In genomic region chr15:85858980-85859489, GRCm38 (mm10) we compare ENCODE assay signal across 9 mouse cellular contexts. TPM values are rescaled to one million over a fixed set of nuclear protein-coding genes. Genes with fewer than 3 reads are reported as not detected.
DNase-seq lines count a peak whose midpoint lies in the region; ATAC-seq and TF ChIP-seq lines count a peak whose summit lies in the region.
"Had no signal": no experiment of that assay in that cellular context is flagged by ENCODE, and none has a peak within 500 bp of the region (broad histone marks: within the 10 kb centered on the region; RNA-seq: fewer than 3 reads in every experiment).

No protein-coding gene starts in this region.

- TF ChIP-seq RAD21 in CH12.LX (IDR thresholded peaks at IDR 0.05; ENCODE audit: low read depth, low read length), result no peak

- in situ Hi-C loops in CH12.LX (cut with MboI; ENCODE audit: low pct_ligation_motif_present, low pct_unique_long_range_greater_than_20kb, low sequenced_read_pairs), result no loop called here

- 17% methylated on average over 15 of the region's 15 CpGs for WGBS in heart, embryonic 10.5 days
- WGBS in limb, embryonic 11.5 days, result 11% methylated on average over 15 of the region's 15 CpGs
- 9% methylated on average over 15 of the region's 15 CpGs for WGBS in neural tube, embryonic 13.5 days

- H3K4me3 ChIP-seq in heart, embryonic 10.5 days, result peak overlapping the region; percentile 89
- H3K4me3 ChIP-seq in CH12.LX (replicated peaks in 1 of 3; ENCODE audit: low read depth in 2 of 3, low read length in 2 of 3, poor library complexity in 1 of 3), result peak overlapping the region; percentile 80 to 86 (median 84)
- H3K4me3 ChIP-seq in erythroblast, embryonic 14.5 days (replicated peaks), result peak overlapping the region; percentile 92
- H3K4me3 ChIP-seq in limb, embryonic 11.5 days (ENCODE audit: low read depth, low read length), result peak overlapping the region; percentile 74
- peak overlapping the region; percentile 55 for H3K4me3 ChIP-seq in neural tube, embryonic 13.5 days

- TF ChIP-seq POLR2A in CH12.LX (IDR thresholded peaks at IDR 0.05; ENCODE audit: low read depth, low read length), result no peak

- TF ChIP-seq EP300 in CH12.LX (IDR thresholded peaks at IDR 0.05; ENCODE audit: low read length), result no peak

- no peak for DNase-seq in heart, embryonic 10.5 days (ENCODE audit: low spot score)
- no peak for DNase-seq in heart, adult 11 months
- no peak for DNase-seq in CH12.LX (ENCODE audit: extremely low read depth)
- DNase-seq in limb, embryonic 11.5 days (ENCODE audit: low spot score), result no peak
- DNase-seq in cerebellum, adult 8-10 months, result no peak
- no peak for DNase-seq in thymus, postnatal 25 days

- peaks cover 24% of the 10 kb centered on the region for H3K36me3 ChIP-seq in heart, embryonic 10.5 days
- H3K36me3 ChIP-seq in CH12.LX (replicated peaks in 1 of 2; ENCODE audit: control insufficient read depth in 1 of 2, insufficient read depth in 1 of 2, low read length in 1 of 2), result peaks cover 22 to 45% of the 10 kb centered on the region in 2 experiments
- H3K36me3 ChIP-seq in erythroblast, embryonic 14.5 days (ENCODE audit: control insufficient read depth), result peaks cover 36% of the 10 kb centered on the region
- H3K36me3 ChIP-seq in limb, embryonic 11.5 days (ENCODE audit: control insufficient read depth, insufficient read depth, low read length), result peaks cover 14% of the 10 kb centered on the region
- H3K36me3 ChIP-seq in neural tube, embryonic 13.5 days, result peaks cover 13% of the 10 kb centered on the region; the same call in 1 of the 2 replicates

- peaks cover 30% of the 10 kb centered on the region for H3K79me2 ChIP-seq in CH12.LX (replicated peaks; ENCODE audit: control insufficient read depth, extremely low read depth, insufficient read depth, poor library complexity, severe bottlenecking)

- H3K27ac ChIP-seq in heart, embryonic 10.5 days, result peak overlapping the region; percentile 93
- H3K27ac ChIP-seq in CH12.LX (ENCODE audit: insufficient read depth, low read depth), result no peak overlapping the region
- no peak overlapping the region; the same call in 1 of the 2 replicates for H3K27ac ChIP-seq in limb, embryonic 11.5 days (replicated peaks; ENCODE audit: low read depth, low read length)
- H3K27ac ChIP-seq in neural tube, embryonic 13.5 days (replicated peaks), result peak overlapping the region; percentile 87

- peak overlapping the region; percentile 48 for H3K4me2 ChIP-seq in CH12.LX (ENCODE audit: insufficient read depth, low read depth, poor library complexity, severe bottlenecking)
- H3K4me2 ChIP-seq in limb, embryonic 11.5 days (ENCODE audit: low read depth, severe bottlenecking), result peak overlapping the region; percentile 87
- peak overlapping the region; percentile 89 for H3K4me2 ChIP-seq in neural tube, embryonic 13.5 days

- no peak for TF ChIP-seq CTCF in CH12.LX (conservative IDR thresholded peaks at IDR 0.05 in 1 of 2, IDR thresholded peaks at IDR 0.05 in 1 of 2; ENCODE audit: low read depth in 2 of 2, low read length in 2 of 2)

- peak overlapping the region; percentile 76 for H3K9ac ChIP-seq in CH12.LX (ENCODE audit: insufficient read depth, low read depth)
- H3K9ac ChIP-seq in limb, embryonic 11.5 days (ENCODE audit: low read length), result peak overlapping the region; percentile 75
- peak overlapping the region; percentile 82 for H3K9ac ChIP-seq in neural tube, embryonic 13.5 days

- dilution Hi-C loops in CH12.LX (cut with MboI; ENCODE audit: extremely low pct_ligation_motif_present, extremely low pct_unique_long_range_greater_than_20kb, low sequenced_read_pairs), result no loop called here

- 0 out of 2 replicates have a peak, but pooled peaks cover 4% of the 10 kb centered on the region for H3K27me3 ChIP-seq in heart, embryonic 10.5 days (ENCODE audit: insufficient read depth, poor library complexity, severe bottlenecking)
- no peaks in the 10 kb centered on the region for H3K27me3 ChIP-seq in CH12.LX (replicated peaks)
- no peaks in the 10 kb centered on the region for H3K27me3 ChIP-seq in erythroblast, embryonic 14.5 days (ENCODE audit: control insufficient read depth)
- no peaks in the 10 kb centered on the region for H3K27me3 ChIP-seq in limb, embryonic 11.5 days (ENCODE audit: control insufficient read depth, insufficient read depth, low read length)
- H3K27me3 ChIP-seq in neural tube, embryonic 13.5 days, result no peaks in the 10 kb centered on the region

- H3K9me3 ChIP-seq in heart, embryonic 10.5 days, result no peaks in the 10 kb centered on the region
- H3K9me3 ChIP-seq in CH12.LX (replicated peaks; ENCODE audit: low read length), result no peaks in the 10 kb centered on the region
- no peaks in the 10 kb centered on the region for H3K9me3 ChIP-seq in erythroblast, embryonic 14.5 days (ENCODE audit: control insufficient read depth, low read length)
- no peaks in the 10 kb centered on the region for H3K9me3 ChIP-seq in limb, embryonic 11.5 days (ENCODE audit: control insufficient read depth, low read length)
- H3K9me3 ChIP-seq in neural tube, embryonic 13.5 days, result no peaks in the 10 kb centered on the region

- ATAC-seq in limb, embryonic 11.5 days (ENCODE audit: insufficient number of reproducible peaks, low FRiP score, low TSS enrichment, low read depth), result no peak; the same call in 1 of the 2 replicates
- peak; percentile 47 for ATAC-seq in neural tube, embryonic 13.5 days (ENCODE audit: low read depth)

- H3K4me1 ChIP-seq in heart, embryonic 10.5 days, result peaks cover 20% of the 10 kb centered on the region
- H3K4me1 ChIP-seq in CH12.LX (ENCODE audit: control insufficient read depth in 1 of 2, insufficient read depth in 2 of 2), result peaks cover 3 to 33% of the 10 kb centered on the region in 2 experiments
- H3K4me1 ChIP-seq in erythroblast, embryonic 14.5 days (ENCODE audit: control insufficient read depth), result peaks cover 35% of the 10 kb centered on the region
- peaks cover 6% of the 10 kb centered on the region for H3K4me1 ChIP-seq in limb, embryonic 11.5 days (ENCODE audit: control insufficient read depth, insufficient read depth, low read length)
- H3K4me1 ChIP-seq in neural tube, embryonic 13.5 days (replicated peaks), result peaks cover 31% of the 10 kb centered on the region

TF ChIP-seq in CH12.LX, 34 proteins besides CTCF, POLR2A, EP300 and RAD21 (continues in another document):
- TF ChIP-seq TBP (conservative IDR thresholded peaks at IDR 0.05; ENCODE audit: low read depth, low read length), result no peak
- no peak for TF ChIP-seq USF1 (IDR thresholded peaks at IDR 0.05; ENCODE audit: low read depth, low read length)
- TF ChIP-seq MAZ (IDR thresholded peaks at IDR 0.05; ENCODE audit: low read depth, low read length), result no peak
- no peak for TF ChIP-seq MYC (IDR thresholded peaks at IDR 0.05; ENCODE audit: low read depth, low read length)
- TF ChIP-seq E2F4 (IDR thresholded peaks at IDR 0.05; ENCODE audit: insufficient replicate concordance, low read depth, low read length), result no peak
- no peak for TF ChIP-seq ELF1 (IDR thresholded peaks at IDR 0.05; ENCODE audit: low read depth, low read length)
- TF ChIP-seq HCFC1 (IDR thresholded peaks at IDR 0.05; ENCODE audit: low read depth, low read length), result no peak
- no peak for TF ChIP-seq ZKSCAN1 (IDR thresholded peaks at IDR 0.05; ENCODE audit: borderline replicate concordance, low read depth, low read length)
- TF ChIP-seq UBTF (IDR thresholded peaks at IDR 0.05; ENCODE audit: low read depth, low read length), result no peak
- no peak for TF ChIP-seq ZMIZ1 (IDR thresholded peaks at IDR 0.05; ENCODE audit: low read depth, low read length)

RNA-seq across cellular contexts. Expression of gene Gtse1, which starts 0.5 kb away (rescaled TPM):
- 40.0 and 40.6 TPM in 2 replicates for polyA plus RNA-seq in heart, embryonic 10.5 days (2016; fragmentation: Nextera tagmentation; extraction: Ambion mirVana)
- 37.4 and 40.0 TPM in 2 replicates for total RNA-seq in CH12.LX (2012; rRNA removed)
- 31.6 and 32.8 TPM in 2 replicates for total RNA-seq in CH12.LX (2014; rRNA removed)
- polyA plus RNA-seq in CH12.LX (2012; ENCODE audit: insufficient read length, low read depth), result 36.6 and 40.1 TPM in 2 replicates
- polyA plus RNA-seq in erythroblast, embryonic 14.5 days (2012), result 8.7 and 12.3 TPM in 2 replicates
- 42.7 and 45.7 TPM in 2 replicates for polyA plus RNA-seq in limb, embryonic 11.5 days (2014; fragmentation: Nextera tagmentation; extraction: Ambion mirVana)
- polyA plus RNA-seq in neural tube, embryonic 13.5 days (2015; fragmentation: Nextera tagmentation; extraction: Ambion mirVana), result 5.0 and 5.6 TPM in 2 replicates

RNA-seq across cellular contexts. Expression of gene Trmu, which starts 20.1 kb away (rescaled TPM):
- polyA plus RNA-seq in heart, embryonic 10.5 days (2016; fragmentation: Nextera tagmentation; extraction: Ambion mirVana), result 34.4 and 36.5 TPM in 2 replicates
- total RNA-seq in CH12.LX (2012; rRNA removed) (24.9 and 29.0 TPM in 2 replicates), CH12.LX (2014; rRNA removed) (20.2 and 26.4 TPM in 2 replicates)
- 26.4 and 34.7 TPM in 2 replicates for polyA plus RNA-seq in CH12.LX (2012; ENCODE audit: insufficient read length, low read depth)
- polyA plus RNA-seq in erythroblast, embryonic 14.5 days (2012), result 1.6 and 1.9 TPM in 2 replicates
- polyA plus RNA-seq in limb, embryonic 11.5 days (2014; fragmentation: Nextera tagmentation; extraction: Ambion mirVana), result 36.8 and 38.5 TPM in 2 replicates
- 43.3 and 45.8 TPM in 2 replicates for polyA plus RNA-seq in neural tube, embryonic 13.5 days (2015; fragmentation: Nextera tagmentation; extraction: Ambion mirVana)

RNA-seq across cellular contexts. Expression of gene Ttc38, which starts 26.9 kb away (rescaled TPM):
- polyA plus RNA-seq in heart, embryonic 10.5 days (2016; fragmentation: Nextera tagmentation; extraction: Ambion mirVana), result 2.6 and 3.5 TPM in 2 replicates
- total RNA-seq in CH12.LX (2012; rRNA removed) (4.2 and 5.8 TPM in 2 replicates), CH12.LX (2014; rRNA removed) (3.3 and 5.1 TPM in 2 replicates)
- 4.4 and 5.1 TPM in 2 replicates for polyA plus RNA-seq in CH12.LX (2012; ENCODE audit: insufficient read length, low read depth)
- polyA plus RNA-seq in erythroblast, embryonic 14.5 days (2012), result 0.16 and 0.30 TPM in 2 replicates
- 3.7 and 4.1 TPM in 2 replicates for polyA plus RNA-seq in limb, embryonic 11.5 days (2014; fragmentation: Nextera tagmentation; extraction: Ambion mirVana)
- 3.9 and 4.3 TPM in 2 replicates for polyA plus RNA-seq in neural tube, embryonic 13.5 days (2015; fragmentation: Nextera tagmentation; extraction: Ambion mirVana)

RNA-seq across cellular contexts. Expression of gene Pkdrej, which starts 37.5 kb away (rescaled TPM):
- 0.05 and 0.13 TPM in 2 replicates for polyA plus RNA-seq in heart, embryonic 10.5 days (2016; fragmentation: Nextera tagmentation; extraction: Ambion mirVana)
- not detected in 2 replicates for total RNA-seq in CH12.LX (2012; rRNA removed)
- not detected in 2 replicates for total RNA-seq in CH12.LX (2014; rRNA removed)
- polyA plus RNA-seq in CH12.LX (2012; ENCODE audit: insufficient read length, low read depth), result not detected in 2 replicates
- polyA plus RNA-seq in erythroblast, embryonic 14.5 days (2012), result not detected in 2 replicates
- 0.14 and 0.21 TPM in 2 replicates for polyA plus RNA-seq in limb, embryonic 11.5 days (2014; fragmentation: Nextera tagmentation; extraction: Ambion mirVana)
- polyA plus RNA-seq in neural tube, embryonic 13.5 days (2015; fragmentation: Nextera tagmentation; extraction: Ambion mirVana), result 0.03 and 0.17 TPM in 2 replicates
- total RNA-seq: hematopoietic stem cell, adult 5-6 weeks had no signal

RNA-seq across cellular contexts. Expression of gene Cdpf1, which starts 47.5 kb away (rescaled TPM):
- 50.9 and 54.2 TPM in 2 replicates for polyA plus RNA-seq in heart, embryonic 10.5 days (2016; fragmentation: Nextera tagmentation; extraction: Ambion mirVana)
- total RNA-seq in CH12.LX (2012; rRNA removed), result 27.4 and 30.1 TPM in 2 replicates
- total RNA-seq in CH12.LX (2014; rRNA removed), result 23.3 and 26.4 TPM in 2 replicates
- polyA plus RNA-seq in CH12.LX (2012; ENCODE audit: insufficient read length, low read depth), result 18.1 and 20.9 TPM in 2 replicates
- 1.8 and 4.8 TPM in 2 replicates for polyA plus RNA-seq in erythroblast, embryonic 14.5 days (2012)
- polyA plus RNA-seq in limb, embryonic 11.5 days (2014; fragmentation: Nextera tagmentation; extraction: Ambion mirVana), result 26.3 and 28.7 TPM in 2 replicates
- polyA plus RNA-seq in neural tube, embryonic 13.5 days (2015; fragmentation: Nextera tagmentation; extraction: Ambion mirVana), result 18.4 and 21.0 TPM in 2 replicates

Comparison
In these comparisons a context has a peak if more than half of its experiments do, and no peak if none do; other contexts are left out.
1. H3K27ac ChIP-seq: peak in heart, embryonic 10.5 days (single experiment) and neural tube, embryonic 13.5 days (single experiment); none in CH12.LX (single experiment) and limb, embryonic 11.5 days (single experiment).
2. Peak in every context shown above with its lines, with median percentiles within 50 percentile points of each other: H3K4me3 ChIP-seq, H3K4me2 ChIP-seq and H3K9ac ChIP-seq.